In the genomic region with DNA sequence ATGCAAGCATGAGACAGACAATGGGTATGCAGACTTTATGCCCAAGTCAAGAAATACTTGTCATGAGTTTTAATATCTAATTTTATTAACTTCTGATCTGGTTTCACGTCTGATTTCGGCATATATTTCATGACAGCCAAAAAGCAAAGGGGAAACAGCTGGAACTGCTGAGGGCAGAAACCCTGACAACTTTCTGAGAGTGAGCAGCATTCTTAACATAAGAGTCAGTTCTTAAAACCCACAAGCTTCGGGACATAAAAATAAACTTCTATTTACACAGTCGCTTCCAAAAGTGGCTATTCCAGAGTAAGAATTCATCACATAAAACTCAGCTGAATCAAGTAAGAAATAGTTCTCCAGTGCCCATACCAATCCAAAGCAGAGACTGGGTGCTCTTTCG, we compare ENCODE assay signal across 25 mouse cellular contexts. TPM values are rescaled to one million over a fixed set of nuclear protein-coding genes. Genes with fewer than 3 reads are reported as not detected.
DNase-seq lines count a peak whose midpoint lies in the region; ATAC-seq and TF ChIP-seq lines count a peak whose summit lies in the region.
"Had no signal": no experiment of that assay in that cellular context is flagged by ENCODE, and none has a peak within 500 bp of the region (broad histone marks: within the 10 kb centered on the region; RNA-seq: fewer than 3 reads in every experiment).

No protein-coding gene starts in this region.

- no peak overlapping the region for H3K27ac ChIP-seq in lung, postnatal 0 days (ENCODE audit: low read length)
- H3K27ac ChIP-seq in embryonic fibroblast, embryonic 13.5 days (ENCODE audit: insufficient read depth, low read length): peak overlapping the region; percentile 83
- H3K27ac ChIP-seq: embryonic facial prominence, embryonic 10.5 days; embryonic facial prominence, embryonic 12.5 days; forebrain, embryonic 10.5 days; forebrain, embryonic 12.5 days had no signal

- H3K79me2 ChIP-seq in C2C12 (ENCODE audit: control insufficient read depth, insufficient read depth): peaks cover 4% of the 10 kb centered on the region

- 61% methylated on average over 5 of the region's 5 CpGs for WGBS in lung, postnatal 0 days

- H3K4me2 ChIP-seq in lung, postnatal 0 days (replicated peaks; ENCODE audit: low read depth, low read length): no peak overlapping the region
- H3K4me2 ChIP-seq: embryonic facial prominence, embryonic 12.5 days; forebrain, embryonic 12.5 days had no signal

- no peak for TF ChIP-seq CTCF in lung, postnatal 0 days (IDR thresholded peaks at IDR 0.05)
- TF ChIP-seq CTCF in C2C12 (IDR thresholded peaks at IDR 0.05; ENCODE audit: control insufficient read depth, insufficient read depth, insufficient read length): no peak
- no peak for TF ChIP-seq CTCF in embryonic fibroblast, embryonic 13.5 days (IDR thresholded peaks at IDR 0.05; ENCODE audit: borderline replicate concordance, insufficient read depth, low read length)

- TF ChIP-seq POLR2A in embryonic fibroblast, embryonic 13.5 days (IDR thresholded peaks at IDR 0.05; ENCODE audit: low read depth, low read length): no peak

- H3K9ac ChIP-seq in lung, postnatal 0 days (replicated peaks; ENCODE audit: low read depth): no peak overlapping the region
- H3K9ac ChIP-seq: embryonic facial prominence, embryonic 12.5 days; forebrain, embryonic 12.5 days had no signal

- H3K36me3 ChIP-seq in lung, postnatal 0 days (ENCODE audit: insufficient read depth, low read length): 0 out of 2 replicates have a peak, but pooled peaks cover 3% of the 10 kb centered on the region
- peaks cover 9% of the 10 kb centered on the region for H3K36me3 ChIP-seq in C2C12 (ENCODE audit: control insufficient read depth, insufficient read depth)

- ATAC-seq in lung, postnatal 0 days: no peak
- ATAC-seq: activated CD4-positive, CD25-positive, alpha-beta regulatory T cell, adult 4 months; forebrain, embryonic 14.5 days; forebrain, embryonic 16.5 days; Patski had no signal

- no peaks in the 10 kb centered on the region for H3K27me3 ChIP-seq in lung, postnatal 0 days (replicated peaks; ENCODE audit: insufficient read depth, low read length)
- H3K27me3 ChIP-seq in C2C12 (ENCODE audit: control insufficient read depth, insufficient read depth, insufficient read length): no peaks in the 10 kb centered on the region
- H3K27me3 ChIP-seq: embryonic facial prominence, embryonic 12.5 days; forebrain, embryonic 12.5 days; Patski had no signal

- no peak overlapping the region for H3ac ChIP-seq in C2C12 (ENCODE audit: control insufficient read depth, insufficient read length, low read depth)

- no peak for TF ChIP-seq EP300 in lung, postnatal 0 days (IDR thresholded peaks at IDR 0.05)

- peaks cover 2% of the 10 kb centered on the region for H3K79me3 ChIP-seq in C2C12 (ENCODE audit: low read depth)

- H3K4me3 ChIP-seq in lung, postnatal 0 days (ENCODE audit: low read depth, low read length): no peak overlapping the region
- no peak overlapping the region for H3K4me3 ChIP-seq in C2C12 (ENCODE audit: insufficient read depth, poor library complexity, severe bottlenecking)
- no peak overlapping the region for H3K4me3 ChIP-seq in embryonic fibroblast, embryonic 13.5 days (ENCODE audit: insufficient read depth, low read length)
- H3K4me3 ChIP-seq: embryonic facial prominence, embryonic 10.5 days; embryonic facial prominence, embryonic 12.5 days; erythroblast, embryonic 14.5 days; forebrain, embryonic 10.5 days; forebrain, embryonic 12.5 days had no signal

- peaks cover under 1% of the 10 kb centered on the region; the same call in 1 of the 2 replicates for H3K4me1 ChIP-seq in lung, postnatal 0 days (ENCODE audit: insufficient read depth, low read depth, low read length)
- peaks cover 6% of the 10 kb centered on the region; the same call in 1 of the 2 replicates for H3K4me1 ChIP-seq in embryonic fibroblast, embryonic 13.5 days (ENCODE audit: control insufficient read depth, insufficient read depth, low read length)

- DNase-seq in lung, postnatal 0 days (ENCODE audit: low spot score): peak; percentile 5
- DNase-seq in lung, postnatal 25 days (ENCODE audit: low spot score): no peak
- DNase-seq in left cerebral cortex, adult 18-20 months (ENCODE audit: low spot score in 2 of 2): no peak
- no peak for DNase-seq in thymus, postnatal 4 days
- no peak for DNase-seq in gastrocnemius, postnatal 10 days
- DNase-seq: adrenal gland, adult 8-10 months; adrenal gland, postnatal 14 days; adrenal gland, postnatal 36 days; B cell, adult 2 months; cerebellum, adult 11-12 months; cerebellum, adult 2 months; cerebellum, adult 9-10 months; cerebellum, postnatal 10 days; cerebellum, postnatal 25 days had no signal

- no peaks in the 10 kb centered on the region for H3K9me3 ChIP-seq in lung, postnatal 0 days (ENCODE audit: low read length)
- H3K9me3 ChIP-seq: embryonic facial prominence, embryonic 10.5 days; forebrain, embryonic 10.5 days; forebrain, embryonic 12.5 days had no signal

TF ChIP-seq in C2C12, 6 proteins besides CTCF, POLR2A, EP300 and RAD21:
- TF ChIP-seq FOSL1 (IDR thresholded peaks at IDR 0.05; ENCODE audit: insufficient read depth, low read length, poor library complexity, severe bottlenecking) (no peak), MYOD1 (IDR thresholded peaks at IDR 0.05; ENCODE audit: control insufficient read depth, insufficient read length, low read depth) (peak; percentile 62)
TF ChIP-seq in C2C12: peak in this region for 1.

RNA-seq across cellular contexts. Expression of gene Nfkbiz, which starts 4.4 kb away (rescaled TPM):
- polyA plus RNA-seq in lung, postnatal 0 days (2015; fragmentation: Nextera tagmentation; extraction: Ambion mirVana): 16.0 and 21.5 TPM in 2 replicates
- 3.4 TPM for polyA plus RNA-seq in C2C12 (2012; fragmentation: generic; extraction: Trizol)
- polyA plus RNA-seq in embryonic fibroblast, embryonic 13.5 days (2011; ENCODE audit: insufficient read length, low read depth, missing spikeins): 13.7 and 23.2 TPM in 2 replicates
- total RNA-seq in left cerebral cortex, adult 18-20 months (2021): 1 to 10 TPM; 4.4 to 5.2 TPM
- total RNA-seq in gastrocnemius, postnatal 10 days (2021): 1 to 10 TPM; 1.8 to 2.8 TPM

RNA-seq across cellular contexts. Expression of gene Nxpe3, which starts 52.0 kb away (rescaled TPM):
- polyA plus RNA-seq in lung, postnatal 0 days (2015; fragmentation: Nextera tagmentation; extraction: Ambion mirVana): 0.47 and 0.71 TPM in 2 replicates
- 1.3 TPM for polyA plus RNA-seq in C2C12 (2012; fragmentation: generic; extraction: Trizol)
- 1.1 and 1.4 TPM in 2 replicates for polyA plus RNA-seq in embryonic fibroblast, embryonic 13.5 days (2011; ENCODE audit: insufficient read length, low read depth, missing spikeins)
- 10 to 100 TPM in 1 of 2 experiments, 1 to 10 TPM in 1; 9.7 to 11.5 TPM for total RNA-seq in left cerebral cortex, adult 18-20 months (2021)
- under 1 TPM; 0.31 to 0.34 TPM for total RNA-seq in gastrocnemius, postnatal 10 days (2021)
